Mouse (Mus musculus): ENCODE measurements around the gene Pcgf6.

The Pcgf6 gene

GRCm38 (mm10) chr19:47050271-47051032, at the start of gene Pcgf6:
Pcgf6 (minus strand) TSS chr19:47050906.
- peak; percentile 85 for DNase-seq

DNA sequence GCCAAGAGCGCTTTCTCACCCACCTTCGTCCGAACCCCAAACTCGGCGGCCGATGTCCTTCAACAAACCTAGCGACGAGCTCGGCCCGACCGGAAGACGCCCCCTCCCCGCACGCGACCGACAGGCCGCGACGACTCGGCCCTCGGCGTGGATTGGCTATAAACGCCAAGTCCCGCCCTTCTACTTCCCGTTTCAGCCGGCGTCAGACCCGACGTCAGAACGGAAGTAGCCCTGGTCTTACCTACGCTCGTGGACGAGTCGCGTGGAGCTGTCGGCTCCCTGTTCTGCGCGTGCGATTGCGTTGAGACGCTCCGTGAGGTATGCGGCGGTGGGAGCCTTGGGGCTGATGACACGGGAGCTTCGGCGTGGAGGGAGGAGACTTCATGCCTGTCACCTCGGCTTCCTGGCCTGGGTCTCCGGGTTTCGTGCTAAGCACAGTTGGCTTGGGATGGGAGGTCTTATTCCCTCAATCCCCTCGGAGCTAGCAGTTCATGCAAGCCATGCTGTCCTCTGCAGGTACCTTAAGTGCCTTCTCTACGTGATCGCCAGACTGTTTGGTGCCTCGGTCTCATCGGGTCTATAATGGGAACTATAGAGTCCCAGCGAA, 39.9 kb upstream of the Pcgf6 start, which contains the start of the genes Usmg5 and Pdcd11:
Gene Usmg5, minus strand, starts transcription at position 98 of the 607 bp plus-strand sequence.
Gene Pdcd11, plus strand, starts transcription at position 219 of the 607 bp plus-strand sequence.
- DNase-seq = peak; percentile 98

GRCm38 (mm10) chr19:47089718-47090525, 39.2 kb upstream of the Pcgf6 start:
- peak; percentile 9 for DNase-seq

GRCm38 (mm10) chr19:47088226-47088625, 37.5 kb upstream of the Pcgf6 start:
- DNase-seq = no peak

GRCm38 (mm10) chr19:47067924-47068611, 17.4 kb upstream of the Pcgf6 start:
- peak; percentile 90 for DNase-seq

- DNase-seq = peak; percentile 97
Measured at GRCm38 (mm10) chr19:47067096-47067882, 16.6 kb upstream of the Pcgf6 start, which contains the start of gene Taf5. Taf5 (plus strand) TSS chr19:47067746.

GRCm38 (mm10) chr19:47065860-47066259, 15.2 kb upstream of the Pcgf6 start:
- no peak for DNase-seq

GRCm38 (mm10) chr19:47057684-47058083, 7.0 kb upstream of the Pcgf6 start:
- DNase-seq = no peak

DNA sequence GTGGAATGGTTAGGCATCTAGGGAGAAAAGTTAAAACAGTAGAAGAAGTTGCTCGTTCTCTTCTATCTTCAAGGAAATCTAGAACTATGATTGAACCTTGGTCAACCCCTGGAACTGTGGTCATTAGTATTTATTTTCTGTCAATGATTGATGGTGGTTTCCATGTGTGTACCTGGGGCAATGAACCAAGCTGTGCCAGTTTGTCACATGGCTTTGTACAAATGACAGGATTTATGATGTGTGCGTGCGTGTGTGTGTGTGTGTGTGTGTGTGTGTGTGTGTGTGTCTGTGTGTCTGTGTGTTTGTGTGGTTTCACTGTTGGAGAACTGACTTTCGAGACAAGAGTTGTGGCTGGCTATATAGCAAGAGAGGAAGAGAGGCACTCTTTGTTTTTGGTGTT, 2.8 kb upstream of the Pcgf6 start:
- DNase-seq = no peak

GRCm38 (mm10) chr19:47052927-47053326, 2.2 kb upstream of the Pcgf6 start:
- DNase-seq = no peak

DNA sequence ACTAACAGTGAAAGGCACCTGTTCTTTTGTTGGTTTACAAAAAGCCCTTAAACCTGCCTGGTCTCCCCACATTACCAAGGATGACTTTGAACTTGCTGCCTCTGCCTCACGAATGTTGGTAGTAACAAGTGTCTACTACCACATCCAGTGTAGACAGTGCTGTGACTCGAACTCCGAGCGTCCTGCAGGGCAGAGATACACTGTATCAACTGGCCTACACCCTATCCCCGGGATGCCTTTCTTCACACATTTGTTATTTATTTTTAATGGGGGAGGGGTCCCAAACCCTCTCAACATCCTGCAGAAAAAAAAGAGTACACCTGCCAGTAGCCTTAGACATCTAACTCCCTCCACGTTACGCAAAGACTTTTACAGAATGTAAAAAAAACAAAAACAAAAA, 866 bp downstream of the Pcgf6 start:
- DNase-seq = no peak

GRCm38 (mm10) chr19:47049061-47049460, 1.6 kb downstream of the Pcgf6 start:
- no peak for DNase-seq

- no peak for DNase-seq
Measured at GRCm38 (mm10) chr19:47047236-47047833, 3.4 kb downstream of the Pcgf6 start.

DNA sequence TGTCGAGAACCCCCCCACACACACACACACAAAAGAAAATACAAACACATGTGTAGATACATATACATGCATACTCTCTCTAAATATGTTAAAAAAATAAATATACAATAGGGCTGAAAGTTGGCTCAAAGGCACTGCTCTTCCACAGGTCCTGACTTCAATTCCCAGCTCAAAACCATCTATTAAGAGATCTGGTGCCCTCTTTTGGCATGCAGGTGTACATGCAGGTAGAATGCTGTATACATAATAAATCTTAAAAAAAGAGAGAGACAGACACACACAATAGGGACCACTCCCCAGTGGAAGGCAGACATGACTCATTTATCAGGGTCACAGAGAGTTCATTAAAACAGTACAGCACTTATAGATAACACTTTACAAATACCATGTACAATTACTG, 4.4 kb downstream of the Pcgf6 start:
- DNase-seq = no peak

DNA sequence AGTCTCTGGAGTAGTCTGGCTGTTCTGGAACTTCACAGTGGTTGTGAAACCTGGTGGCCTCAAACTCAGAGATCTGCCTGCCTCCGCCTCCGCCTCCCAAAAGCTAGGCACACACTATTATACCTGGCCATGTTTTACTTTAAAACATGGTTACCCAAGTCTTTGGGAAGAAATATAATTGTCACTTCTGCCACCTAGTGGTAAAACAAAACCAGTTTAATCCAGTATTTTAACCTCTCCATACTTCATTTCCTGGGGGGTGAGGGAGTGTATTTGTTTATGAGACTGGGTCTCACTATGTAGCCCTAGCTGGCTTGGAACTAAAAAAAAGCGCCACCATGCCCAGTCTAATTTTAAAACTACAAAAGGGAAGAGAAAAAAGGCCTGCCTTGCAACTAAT, 7.1 kb downstream of the Pcgf6 start:
- peak; percentile 6 for DNase-seq

GRCm38 (mm10) chr19:47040720-47041473, 9.8 kb downstream of the Pcgf6 start:
- DNase-seq = no peak

GRCm38 (mm10) chr19:47036596-47036995, 14.1 kb downstream of the Pcgf6 start:
- DNase-seq = no peak

DNA sequence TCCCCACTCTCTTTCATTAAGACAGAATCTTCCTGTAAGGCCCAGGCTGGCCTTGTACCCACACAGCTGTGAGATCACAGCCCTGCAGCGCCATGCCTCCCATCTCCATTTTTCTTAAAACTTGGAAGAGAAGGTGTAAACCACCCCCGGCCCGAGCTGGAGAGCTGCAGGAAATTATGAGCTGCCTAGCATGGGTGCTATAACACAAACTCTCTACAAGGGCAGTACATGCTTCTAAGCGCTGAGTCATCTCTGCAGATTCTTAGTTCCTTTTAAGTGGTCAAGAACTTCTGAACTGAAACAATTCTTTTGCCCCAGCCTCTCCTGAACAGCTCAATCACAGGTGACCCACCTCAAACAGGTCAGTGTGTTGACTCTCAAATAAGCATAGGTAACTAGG, 15.8 kb downstream of the Pcgf6 start:
- DNase-seq = no peak

DNA sequence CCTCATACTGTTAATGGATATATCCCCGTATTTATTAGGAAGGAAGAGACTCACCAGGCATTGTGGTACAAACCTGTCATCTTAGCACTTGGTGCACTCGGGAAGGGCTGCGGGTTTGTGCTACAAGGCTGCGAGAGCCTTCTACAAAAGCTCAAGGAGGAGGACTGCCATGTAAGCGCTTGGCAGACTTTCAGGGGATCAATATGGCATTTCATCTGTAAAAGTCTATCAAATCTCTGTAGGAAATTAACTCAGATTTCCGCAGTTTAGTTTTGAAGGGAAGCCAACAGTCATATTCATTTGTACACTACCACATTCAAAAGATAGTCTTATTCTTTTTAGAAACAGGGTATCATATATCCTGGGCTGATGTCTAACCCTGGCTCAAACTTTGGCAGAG, 18.9 kb downstream of the Pcgf6 start:
- DNase-seq = no peak

DNA sequence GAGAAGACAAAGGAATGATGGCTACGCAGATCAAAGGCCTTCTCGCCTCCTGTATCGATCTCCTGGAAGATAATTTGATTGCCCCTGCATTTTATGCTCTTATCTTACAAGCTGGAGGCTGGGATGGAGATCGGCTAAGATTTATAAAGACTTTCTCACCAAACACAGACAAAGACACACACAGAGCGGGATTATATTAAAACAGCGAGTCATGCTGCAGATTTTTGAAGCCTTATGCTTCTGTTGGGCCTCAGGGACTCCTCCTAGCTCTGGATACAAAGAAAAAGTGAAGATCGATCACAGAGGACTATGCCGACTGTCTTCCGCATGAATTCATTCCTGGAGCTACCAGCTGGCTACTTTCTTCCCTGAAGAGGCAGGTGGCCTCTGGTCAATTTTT, 20.9 kb downstream of the Pcgf6 start:
- DNase-seq = no peak

- DNase-seq = no peak
Measured at GRCm38 (mm10) chr19:47026513-47026912, 24.2 kb downstream of the Pcgf6 start.
